Mouse (Mus musculus) activated CD4-positive, CD25-positive, alpha-beta regulatory T cell, adult 9 weeks (primary cell): Measurements from ENCODE around the gene Pnck. TPM values are rescaled to one million over a fixed set of nuclear protein-coding genes. Genes with fewer than 3 reads are reported as not detected.

ENCODE experiments used
- polyA plus RNA-seq: library from polyadenylated mRNA; unstranded; fragments of 100-300 nt; shearing (Covaris generic); gene quantifications from one replicate; pipeline ENCODE4 v1.2.1, GENCODE M21; 2017

Pnck gene
- 1.7 TPM for polyA plus RNA-seq

DNA sequence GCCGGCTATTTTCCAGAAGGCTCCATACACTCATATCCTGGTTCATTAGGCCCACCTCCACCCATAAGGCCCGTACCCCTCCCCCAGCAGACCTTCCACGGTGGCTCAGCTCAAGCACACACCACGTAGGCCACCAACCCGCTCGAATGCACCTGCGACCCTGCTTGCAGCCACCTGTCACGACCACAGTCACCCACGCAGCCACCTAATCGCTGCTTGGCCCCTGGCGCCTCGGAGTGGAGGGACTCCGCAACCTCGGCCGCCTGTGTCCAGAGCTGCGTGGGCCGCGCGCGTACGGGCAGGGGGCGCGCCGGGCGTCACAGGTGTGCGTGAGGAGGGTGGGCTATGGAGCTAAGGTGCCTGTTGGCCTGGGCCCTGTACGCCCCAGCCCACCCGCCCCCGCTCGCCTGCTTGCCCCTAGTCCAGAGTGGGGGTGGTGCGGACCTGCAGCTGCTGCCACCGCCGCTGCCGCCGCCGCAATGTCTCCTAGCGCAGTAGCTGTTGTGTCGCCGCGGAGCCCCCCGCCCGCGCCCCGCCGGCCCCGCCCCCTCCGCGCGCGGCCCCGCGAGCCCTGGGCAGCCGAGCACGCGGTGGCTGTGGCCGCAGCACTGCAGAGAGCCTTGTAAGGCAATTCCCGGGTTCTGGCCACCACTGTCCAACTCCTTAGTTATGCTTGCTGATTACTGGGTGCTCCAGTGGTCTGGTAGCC lies at the start of gene Pnck:
Gene Pnck, minus strand, starts transcription at position 543 of the 709 bp plus-strand sequence.

DNA sequence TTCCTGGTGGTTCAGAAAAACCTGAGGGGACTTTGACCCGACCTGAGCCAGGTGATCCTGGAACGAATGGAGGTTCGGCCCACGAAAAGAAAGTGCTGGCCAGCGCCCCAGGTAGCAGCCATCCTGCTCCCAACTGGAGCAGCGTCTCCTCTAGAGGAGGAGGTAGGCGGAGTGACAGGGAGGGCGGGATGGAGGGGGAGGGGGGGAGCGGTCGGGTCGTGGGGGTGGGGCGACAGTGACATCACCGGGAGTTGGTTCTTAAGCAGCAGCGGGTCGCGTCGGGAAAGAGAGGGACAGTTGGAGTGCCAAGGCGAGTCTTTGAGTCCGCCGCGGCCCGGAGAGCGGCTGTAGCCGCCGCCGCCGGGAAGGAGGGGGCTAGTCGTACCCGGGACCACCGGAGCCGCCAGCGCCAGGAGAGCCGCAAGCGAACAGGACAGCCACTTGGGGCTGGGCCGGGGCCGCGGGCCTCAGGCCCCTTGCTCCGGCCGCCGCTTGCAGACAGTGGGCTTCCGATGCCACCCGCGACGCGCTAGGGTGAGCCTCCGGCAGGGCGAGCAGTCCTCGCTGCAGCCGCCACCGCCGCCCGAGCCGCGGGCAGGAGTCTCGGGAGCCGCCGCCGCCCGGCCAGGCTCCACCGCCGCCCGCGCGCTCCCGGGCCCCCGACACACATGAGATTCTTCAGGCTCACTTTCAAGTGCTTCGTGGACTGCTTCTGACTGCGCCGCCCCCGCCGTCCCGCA lies 13.1 kb upstream of the Pnck start, which contains the start of gene Slc6a8:
Gene Slc6a8, plus strand, starts transcription at position 272 of the 740 bp plus-strand sequence.

DNA sequence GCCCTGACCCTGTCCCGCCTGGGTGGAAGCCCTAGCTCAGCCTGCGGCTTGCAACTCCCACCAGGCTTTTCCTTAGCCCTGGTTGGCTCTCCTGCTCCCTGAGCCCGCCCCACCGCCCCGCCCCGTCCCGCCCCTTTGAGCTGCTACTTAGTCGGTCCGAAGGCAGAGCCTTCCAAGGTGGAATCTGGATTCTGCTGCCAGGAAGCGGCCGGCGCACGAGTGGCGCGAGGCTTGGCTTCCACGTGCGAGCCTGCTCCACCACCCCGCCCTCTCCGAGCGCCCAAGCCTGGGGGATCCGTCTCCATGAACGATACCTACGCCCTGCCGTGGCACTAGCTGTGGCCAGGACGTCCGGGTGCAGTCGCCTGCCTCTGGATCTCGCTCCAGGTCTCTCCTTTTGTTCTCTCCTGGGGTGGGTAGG lies 20.7 kb downstream of the Pnck start, which contains the start of gene Dusp9:
Gene Dusp9, plus strand, starts transcription at position 165 of the 421 bp plus-strand sequence.

Other genes starting within 250 kb of the Pnck start
- gene Zfp92, start 249.0 kb downstream of the Pnck start, polyA plus RNA-seq = 0.15 TPM
- not detected for gene Trex2, start 224.8 kb downstream of the Pnck start, polyA plus RNA-seq
- gene Haus7, start 201.1 kb downstream of the Pnck start, polyA plus RNA-seq = 28.5 TPM
- gene Bgn, start 176.5 kb downstream of the Pnck start, polyA plus RNA-seq = 0.22 TPM
- gene Atp2b3, start 157.0 kb downstream of the Pnck start, polyA plus RNA-seq = not detected
- 0.33 TPM for gene Dusp9, start 20.7 kb downstream of the Pnck start, polyA plus RNA-seq
- 0.13 TPM for gene Slc6a8, start 13.0 kb upstream of the Pnck start, polyA plus RNA-seq
- 351 TPM for gene Bcap31, start 56.1 kb upstream of the Pnck start, polyA plus RNA-seq
- gene Abcd1, start 56.5 kb upstream of the Pnck start, polyA plus RNA-seq = 48.7 TPM
- 0.05 TPM for gene Plxnb3, start 97.0 kb upstream of the Pnck start, polyA plus RNA-seq
- 1.5 TPM for gene Srpk3, start 114.3 kb upstream of the Pnck start, polyA plus RNA-seq
- 231 TPM for gene Idh3g, start 126.8 kb upstream of the Pnck start, polyA plus RNA-seq
- gene Ssr4, start 126.9 kb upstream of the Pnck start, polyA plus RNA-seq = 233 TPM
- gene Pdzd4, start 164.9 kb upstream of the Pnck start, polyA plus RNA-seq = 0.39 TPM
- 6.1 TPM for gene Avpr2, start 232.0 kb upstream of the Pnck start, polyA plus RNA-seq
- 7.8 TPM for gene L1cam, start 236.0 kb upstream of the Pnck start, polyA plus RNA-seq